Mouse (Mus musculus): ENCODE measurements around the gene Zfp36l2. TPM values are rescaled to one million over a fixed set of nuclear protein-coding genes. Genes with fewer than 3 reads are reported as not detected.
A peak's percentile ranks its signal among the peaks of the same experiment; 100 is the strongest.

Gene Zfp36l2
- polyA plus RNA-seq, 1 experiment from 2014 or later = 9.6 TPM

DNA sequence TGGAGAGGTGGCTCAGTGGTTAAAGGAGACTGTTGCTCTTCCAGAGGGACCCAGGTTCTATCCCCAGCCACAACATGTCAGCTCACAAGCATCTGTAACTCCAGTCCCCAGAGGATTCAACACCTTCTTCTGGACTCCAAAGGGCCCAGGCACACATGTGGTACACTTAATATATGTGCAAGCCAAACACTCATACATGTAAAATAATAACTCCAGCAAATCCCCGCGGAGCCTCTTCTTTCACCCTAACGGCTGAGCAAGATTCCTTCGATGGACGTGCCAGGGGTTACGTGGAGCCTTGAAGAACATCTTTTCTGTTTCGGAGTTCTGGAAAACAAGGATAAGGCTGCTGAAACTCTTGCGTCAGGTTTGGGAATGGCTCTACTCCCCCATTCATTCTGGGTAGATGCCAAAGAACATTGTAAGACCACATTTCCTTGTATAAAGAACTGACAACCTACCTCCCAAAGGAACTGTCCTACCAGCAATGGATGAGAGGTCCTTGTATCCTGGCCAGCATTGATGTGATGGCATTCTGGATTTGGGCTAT lies 25.5 kb downstream of the Zfp36l2 start:
- Histone ChIP-seq H3K9me3 (replicated peaks; ENCODE audit: control insufficient read depth, low read length) (no peaks in the 10 kb centered on the region), H3K27ac (ENCODE audit: low read depth, low read length) (no peak overlapping the region), H3K4me1 (ENCODE audit: control insufficient read depth, insufficient read depth, low read length) (peaks cover 22% of the 10 kb centered on the region), H3K27me3 (ENCODE audit: control insufficient read depth, insufficient read depth, low read length) (no peaks in the 10 kb centered on the region), H3K36me3 (ENCODE audit: control insufficient read depth, insufficient read depth, low read length) (no peaks in the 10 kb centered on the region), H3K4me3 (ENCODE audit: low read depth, low read length) (no peak overlapping the region), H3K9ac (ENCODE audit: low read depth, low read length) (no peak overlapping the region), H3K4me2 (no peak overlapping the region)
- ATAC-seq (replicated peaks; ENCODE audit: insufficient number of reproducible peaks, low FRiP score, low TSS enrichment) = no peak
- 87% methylated on average over 8 of the region's 8 CpGs for WGBS (ENCODE audit: insufficient replicate concordance)

DNA sequence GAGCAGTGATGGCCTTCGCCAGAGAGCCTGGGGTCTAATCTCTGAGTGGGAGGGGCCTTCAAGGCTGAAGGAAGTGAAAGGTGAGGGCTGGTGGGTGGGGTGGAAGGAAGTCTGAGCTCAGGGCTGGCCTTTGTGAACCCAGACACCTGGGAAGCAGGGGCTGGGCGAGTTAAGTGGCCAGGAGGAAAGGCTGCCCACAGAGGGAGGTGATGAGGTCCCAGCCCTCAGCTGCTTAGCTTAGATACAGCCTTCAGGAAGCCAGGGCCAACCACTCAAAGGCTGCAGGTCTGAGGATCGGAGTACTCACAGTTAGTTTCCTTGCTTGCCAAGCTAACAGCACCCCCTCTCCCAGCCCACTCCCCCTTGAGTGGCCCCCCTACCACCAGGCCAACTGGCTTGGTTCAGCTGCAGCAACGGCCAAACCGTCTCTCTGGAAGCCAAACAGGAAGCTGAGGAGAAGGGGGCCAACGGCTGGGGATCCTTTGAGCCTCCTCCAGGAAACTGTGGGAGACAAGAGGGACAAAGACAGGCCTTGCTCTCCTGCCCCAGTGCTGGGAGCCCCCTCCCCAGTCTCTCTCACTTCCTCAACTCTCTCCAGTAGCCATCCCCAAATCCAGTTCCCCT lies 26.4 kb downstream of the Zfp36l2 start:
- no peak overlapping the region for H3K27ac ChIP-seq (ENCODE audit: low read depth, low read length)
- H3K9ac ChIP-seq (ENCODE audit: low read depth, low read length) = no peak overlapping the region; the same call in 1 of the 2 replicates
- peaks cover 29% of the 10 kb centered on the region for H3K4me1 ChIP-seq (ENCODE audit: control insufficient read depth, insufficient read depth, low read length)
- H3K9me3 ChIP-seq (replicated peaks; ENCODE audit: control insufficient read depth, low read length) = no peaks in the 10 kb centered on the region
- H3K27me3 ChIP-seq (ENCODE audit: control insufficient read depth, insufficient read depth, low read length) = no peaks in the 10 kb centered on the region
- WGBS (ENCODE audit: insufficient replicate concordance) = 25% methylated on average over 6 of the region's 6 CpGs
- no peak overlapping the region for H3K4me3 ChIP-seq (ENCODE audit: low read depth, low read length)
- peak; percentile 35; the same call in 1 of the 2 replicates for ATAC-seq (replicated peaks; ENCODE audit: insufficient number of reproducible peaks, low FRiP score, low TSS enrichment)
- H3K4me2 ChIP-seq = no peak overlapping the region
- no peaks in the 10 kb centered on the region for H3K36me3 ChIP-seq (ENCODE audit: control insufficient read depth, insufficient read depth, low read length)

DNA sequence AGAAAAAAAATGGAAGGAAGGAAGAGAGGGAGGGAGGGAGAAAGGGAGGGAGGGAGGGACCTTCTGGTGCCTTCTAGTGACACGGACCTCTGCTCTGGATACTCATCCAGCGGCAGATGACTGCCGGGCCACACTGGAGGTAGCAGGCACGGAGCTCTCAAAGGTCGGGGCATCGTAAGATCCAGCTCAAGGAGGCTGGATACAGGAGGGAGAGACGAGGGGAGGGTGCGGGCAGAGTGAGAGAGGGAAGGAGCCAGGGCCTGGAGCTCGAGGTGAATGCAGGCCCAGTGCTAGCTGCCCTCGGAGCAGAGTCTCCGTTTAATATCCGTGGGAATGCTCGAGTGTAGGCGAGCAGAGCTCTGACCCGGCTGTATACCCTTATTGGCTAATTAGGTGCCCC lies 28.9 kb downstream of the Zfp36l2 start:
- Histone ChIP-seq H3K4me1 (ENCODE audit: control insufficient read depth, insufficient read depth, low read length) (peaks cover 40% of the 10 kb centered on the region), H3K27me3 (ENCODE audit: control insufficient read depth, insufficient read depth, low read length) (peaks cover 2% of the 10 kb centered on the region), H3K9me3 (replicated peaks; ENCODE audit: control insufficient read depth, low read length) (no peaks in the 10 kb centered on the region), H3K4me3 (ENCODE audit: low read depth, low read length) (no peak overlapping the region), H3K9ac (ENCODE audit: low read depth, low read length) (no peak overlapping the region), H3K4me2 (no peak overlapping the region), H3K36me3 (ENCODE audit: control insufficient read depth, insufficient read depth, low read length) (no peaks in the 10 kb centered on the region), H3K27ac (ENCODE audit: low read depth, low read length) (no peak overlapping the region)
- ATAC-seq (replicated peaks; ENCODE audit: insufficient number of reproducible peaks, low FRiP score, low TSS enrichment) = no peak
- WGBS (ENCODE audit: insufficient replicate concordance) = 63% methylated on average over 15 of the region's 15 CpGs

DNA sequence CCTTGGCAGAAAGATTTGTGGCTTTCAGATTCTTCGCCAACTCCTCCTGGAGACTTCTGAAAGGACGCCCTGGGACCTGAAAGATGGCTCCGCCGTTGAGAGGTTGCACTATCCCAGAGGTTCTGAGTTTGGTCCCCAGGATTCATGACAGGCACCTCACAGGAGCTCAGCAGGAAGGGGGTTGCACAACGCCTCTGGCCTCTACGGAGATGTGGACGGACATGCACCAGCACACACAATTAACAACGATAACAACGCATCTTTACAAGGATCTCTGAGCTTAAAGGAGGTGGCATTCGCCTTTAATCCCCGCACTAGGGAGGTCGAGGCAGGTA lies 29.3 kb downstream of the Zfp36l2 start:
- no peak overlapping the region for H3K4me3 ChIP-seq (ENCODE audit: low read depth, low read length)
- H3K4me1 ChIP-seq (ENCODE audit: control insufficient read depth, insufficient read depth, low read length) = peaks cover 44% of the 10 kb centered on the region
- no peak for ATAC-seq (replicated peaks; ENCODE audit: insufficient number of reproducible peaks, low FRiP score, low TSS enrichment)

DNA sequence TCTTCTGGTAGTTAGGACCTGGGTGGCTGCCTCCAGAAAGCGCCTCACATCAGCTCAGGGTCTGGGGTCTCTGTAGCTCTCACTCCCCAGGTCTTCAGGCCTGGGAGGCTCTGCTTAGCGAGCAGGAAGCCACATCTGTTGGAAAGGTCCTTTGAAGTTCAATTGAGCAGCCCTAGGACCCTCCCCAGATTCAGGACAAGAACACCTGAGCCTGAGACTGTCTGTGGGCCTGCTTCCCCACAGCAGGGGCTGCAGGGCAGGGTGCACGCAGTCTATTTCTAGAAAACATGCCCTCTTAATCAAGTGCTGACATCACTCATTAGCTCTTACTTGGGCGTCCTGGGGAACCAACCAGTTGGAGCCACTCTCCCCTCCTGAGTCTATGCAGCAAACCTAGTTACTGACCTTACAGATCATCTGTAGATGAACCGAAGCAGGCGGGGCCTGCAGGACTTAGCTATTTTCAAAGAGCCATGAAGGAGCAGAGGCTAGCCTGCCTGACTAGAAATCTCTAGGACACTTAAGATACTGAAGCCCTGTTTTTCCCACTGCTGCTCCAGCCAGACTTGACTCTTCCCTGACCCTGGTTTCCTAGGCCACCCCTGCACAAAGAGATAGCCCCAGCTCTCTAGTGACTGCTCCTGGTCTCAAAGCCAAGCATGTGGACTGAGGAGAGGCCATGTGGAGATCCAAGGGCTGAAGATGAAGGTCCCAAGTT lies 29.8 kb downstream of the Zfp36l2 start:
- Histone ChIP-seq H3K4me2 (no peak overlapping the region), H3K9me3 (replicated peaks; ENCODE audit: control insufficient read depth, low read length) (no peaks in the 10 kb centered on the region), H3K4me3 (ENCODE audit: low read depth, low read length) (no peak overlapping the region), H3K36me3 (ENCODE audit: control insufficient read depth, insufficient read depth, low read length) (no peaks in the 10 kb centered on the region), H3K27me3 (ENCODE audit: control insufficient read depth, insufficient read depth, low read length) (peaks cover 2% of the 10 kb centered on the region), H3K4me1 (ENCODE audit: control insufficient read depth, insufficient read depth, low read length) (peaks cover 49% of the 10 kb centered on the region), H3K27ac (ENCODE audit: low read depth, low read length) (no peak overlapping the region), H3K9ac (ENCODE audit: low read depth, low read length) (0 out of 2 replicates have a peak overlapping the region, but pooled peaks have one; percentile 29)
- 45% methylated on average over 6 of the region's 6 CpGs for WGBS (ENCODE audit: insufficient replicate concordance)
- ATAC-seq (replicated peaks; ENCODE audit: insufficient number of reproducible peaks, low FRiP score, low TSS enrichment) = no peak

More for the DNA sequence above, 29.3 kb downstream of the Zfp36l2 start:
- WGBS (ENCODE audit: insufficient replicate concordance) = 86% methylated on average over 12 of the region's 12 CpGs
- Histone ChIP-seq H3K9ac (ENCODE audit: low read depth, low read length) (no peak overlapping the region), H3K9me3 (replicated peaks; ENCODE audit: control insufficient read depth, low read length) (no peaks in the 10 kb centered on the region), H3K4me2 (no peak overlapping the region), H3K27ac (ENCODE audit: low read depth, low read length) (no peak overlapping the region), H3K27me3 (ENCODE audit: control insufficient read depth, insufficient read depth, low read length) (peaks cover 2% of the 10 kb centered on the region), H3K36me3 (ENCODE audit: control insufficient read depth, insufficient read depth, low read length) (no peaks in the 10 kb centered on the region)

DNA sequence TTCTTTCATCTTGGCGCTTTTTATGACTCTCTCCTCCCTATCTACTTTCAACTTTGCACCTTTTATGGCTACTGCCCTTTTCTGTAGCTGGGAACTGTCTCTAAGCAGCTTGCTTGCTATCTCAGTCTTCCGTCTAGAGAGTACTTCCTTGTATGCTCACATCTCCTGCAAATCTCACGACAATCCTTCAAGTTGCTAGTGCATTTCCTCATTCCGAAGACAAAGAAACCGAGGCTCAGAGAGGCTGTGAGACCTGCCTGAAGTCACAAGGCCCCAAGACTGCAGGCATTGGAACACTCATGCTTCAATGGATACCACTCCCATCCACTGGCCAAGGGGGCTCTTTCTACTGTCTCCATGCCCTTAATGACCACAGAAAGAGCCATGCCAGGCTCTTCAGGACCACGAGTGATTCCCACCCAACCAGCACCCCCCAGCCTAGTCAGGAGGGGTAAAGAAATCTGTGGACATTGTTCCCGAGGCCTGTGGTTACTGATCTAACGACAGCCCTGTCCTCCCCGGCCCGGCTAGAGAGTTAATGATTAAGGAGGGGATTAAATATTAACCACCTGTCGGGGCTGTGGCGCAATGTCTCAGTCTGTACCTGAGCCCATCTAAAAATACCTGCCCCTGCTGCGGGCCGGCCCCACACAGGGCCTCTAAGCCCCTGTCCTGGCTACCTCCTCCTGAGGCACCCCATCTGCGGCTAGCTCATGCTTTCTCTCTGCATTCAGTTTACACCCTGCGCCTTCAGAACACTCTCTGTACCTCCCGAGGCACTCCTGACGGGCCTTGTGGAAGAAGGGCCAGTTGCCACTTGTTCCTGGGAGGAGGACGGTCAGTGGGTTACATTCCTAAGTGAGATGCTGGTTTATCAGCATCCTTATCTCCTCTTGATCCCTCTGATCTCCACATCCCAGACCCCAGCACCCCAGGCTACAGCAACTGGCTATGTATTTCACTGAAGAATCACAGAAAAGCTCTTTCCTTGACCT lies 30.7 kb downstream of the Zfp36l2 start:
- peaks cover 57% of the 10 kb centered on the region for H3K4me1 ChIP-seq (ENCODE audit: control insufficient read depth, insufficient read depth, low read length)
- no peak overlapping the region for H3K4me2 ChIP-seq
- H3K9ac ChIP-seq (ENCODE audit: low read depth, low read length) = peak overlapping the region; percentile 28; the same call in 1 of the 2 replicates
- peaks cover 2% of the 10 kb centered on the region for H3K27me3 ChIP-seq (ENCODE audit: control insufficient read depth, insufficient read depth, low read length)
- ATAC-seq (replicated peaks; ENCODE audit: insufficient number of reproducible peaks, low FRiP score, low TSS enrichment) = no peak
- H3K4me3 ChIP-seq (ENCODE audit: low read depth, low read length) = no peak overlapping the region
- WGBS (ENCODE audit: insufficient replicate concordance) = 40% methylated on average over 19 of the region's 19 CpGs
- no peak overlapping the region for H3K27ac ChIP-seq (ENCODE audit: low read depth, low read length)
- no peaks in the 10 kb centered on the region for H3K9me3 ChIP-seq (replicated peaks; ENCODE audit: control insufficient read depth, low read length)
- no peaks in the 10 kb centered on the region for H3K36me3 ChIP-seq (ENCODE audit: control insufficient read depth, insufficient read depth, low read length)

DNA sequence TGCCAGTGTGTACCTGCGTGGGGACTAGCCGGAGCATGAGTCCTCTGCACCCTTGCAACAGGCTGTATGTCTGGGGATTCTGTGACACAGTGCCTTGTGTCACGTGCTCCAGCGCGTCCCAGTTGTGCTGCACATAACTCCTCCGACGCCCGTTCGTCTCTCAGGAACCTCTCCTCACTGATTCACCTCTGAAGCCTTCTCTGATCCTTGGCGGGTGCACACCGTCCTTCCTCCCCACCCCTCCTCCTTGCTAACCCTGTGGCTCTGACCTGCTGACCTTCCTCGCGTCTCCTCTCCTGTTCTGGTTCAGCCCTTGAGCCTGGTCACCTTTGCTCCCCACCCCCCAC lies 31.5 kb downstream of the Zfp36l2 start:
- 49% methylated on average over 13 of the region's 13 CpGs for WGBS (ENCODE audit: insufficient replicate concordance)
- Histone ChIP-seq H3K36me3 (ENCODE audit: control insufficient read depth, insufficient read depth, low read length) (no peaks in the 10 kb centered on the region), H3K4me2 (no peak overlapping the region), H3K27ac (ENCODE audit: low read depth, low read length) (no peak overlapping the region), H3K4me1 (ENCODE audit: control insufficient read depth, insufficient read depth, low read length) (peaks cover 51% of the 10 kb centered on the region), H3K9me3 (replicated peaks; ENCODE audit: control insufficient read depth, low read length) (no peaks in the 10 kb centered on the region), H3K9ac (ENCODE audit: low read depth, low read length) (0 out of 2 replicates have a peak overlapping the region, but pooled peaks have one; percentile 28), H3K27me3 (ENCODE audit: control insufficient read depth, insufficient read depth, low read length) (peaks cover 2% of the 10 kb centered on the region), H3K4me3 (ENCODE audit: low read depth, low read length) (no peak overlapping the region)
- ATAC-seq (replicated peaks; ENCODE audit: insufficient number of reproducible peaks, low FRiP score, low TSS enrichment) = no peak

DNA sequence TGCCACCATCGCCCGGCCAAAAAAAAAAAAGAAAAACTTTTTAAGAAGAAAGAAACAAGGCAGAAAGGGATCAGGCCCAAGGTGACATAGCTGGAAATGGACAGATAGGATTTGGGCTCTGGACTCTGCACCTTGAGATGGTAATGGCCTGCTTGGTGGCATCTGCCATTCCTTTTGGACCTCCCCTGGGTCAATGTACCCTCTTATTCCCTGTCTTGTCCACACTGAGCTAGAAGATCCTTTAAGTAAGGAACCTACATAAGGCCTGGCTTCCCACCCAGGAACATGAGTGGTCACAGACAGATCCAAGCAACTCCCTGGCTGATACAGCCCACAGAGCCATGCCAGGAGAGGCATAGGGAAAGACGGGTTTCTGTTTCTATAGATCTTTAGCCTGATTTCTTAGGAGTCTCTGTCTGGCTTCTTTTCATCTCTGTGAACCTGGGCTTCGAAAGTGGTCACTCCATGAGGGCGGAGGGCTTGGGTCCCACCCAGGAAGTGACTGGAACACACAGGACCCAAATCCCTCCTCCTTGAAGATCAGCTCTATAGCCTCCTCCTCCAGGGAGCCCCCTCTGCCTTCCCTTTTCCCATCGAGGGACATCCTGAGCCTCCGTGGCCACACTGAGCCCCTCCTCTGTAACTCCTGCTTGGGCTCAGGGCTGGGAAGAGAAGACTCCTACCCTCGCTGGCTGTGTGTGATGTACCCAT lies 32.1 kb downstream of the Zfp36l2 start:
- Histone ChIP-seq H3K4me3 (ENCODE audit: low read depth, low read length) (no peak overlapping the region), H3K27me3 (ENCODE audit: control insufficient read depth, insufficient read depth, low read length) (peaks cover 2% of the 10 kb centered on the region), H3K9me3 (replicated peaks; ENCODE audit: control insufficient read depth, low read length) (no peaks in the 10 kb centered on the region), H3K4me1 (ENCODE audit: control insufficient read depth, insufficient read depth, low read length) (peaks cover 48% of the 10 kb centered on the region), H3K9ac (ENCODE audit: low read depth, low read length) (no peak overlapping the region), H3K4me2 (no peak overlapping the region), H3K27ac (ENCODE audit: low read depth, low read length) (no peak overlapping the region), H3K36me3 (ENCODE audit: control insufficient read depth, insufficient read depth, low read length) (no peaks in the 10 kb centered on the region)
- no peak for ATAC-seq (replicated peaks; ENCODE audit: insufficient number of reproducible peaks, low FRiP score, low TSS enrichment)
- 71% methylated on average over 8 of the region's 8 CpGs for WGBS (ENCODE audit: insufficient replicate concordance)
